Mouse (Mus musculus): ENCODE measurements around the gene Ankrd34a. TPM values are rescaled to one million over a fixed set of nuclear protein-coding genes. Genes with fewer than 3 reads are reported as not detected.

The Ankrd34a gene
- total RNA-seq, 2 experiments from 2014 or later, result 0.41 to 0.92 TPM

GRCm38 (mm10) chr3:96564633-96565032, 31.8 kb upstream of the Ankrd34a start:
- Histone ChIP-seq H3K4me3 (peak overlapping the region; percentile 91), H3K27ac (peak overlapping the region; percentile 99)
- TF ChIP-seq CTCF (IDR thresholded peaks at IDR 0.05), result no peak
- peak; percentile 37 for DNase-seq
- intact Hi-C loops (cut with DNase I), result no loop called here

- Histone ChIP-seq H3K4me3 (no peak overlapping the region), H3K27ac (peak overlapping the region; percentile 99)
- no peak for TF ChIP-seq CTCF (IDR thresholded peaks at IDR 0.05)
- DNase-seq, result no peak
- intact Hi-C loops (cut with DNase I), result no loop called here
These were observed 31.3 kb upstream of the Ankrd34a start for GRCm38 (mm10) chr3:96565105-96565504.

GRCm38 (mm10) chr3:96566661-96567450, 29.6 kb upstream of the Ankrd34a start:
- DNase-seq, result no peak
- H3K4me3 ChIP-seq, result no peak overlapping the region
- peak overlapping the region; percentile 61 for H3K27ac ChIP-seq
- intact Hi-C loops (cut with DNase I), result no loop called here
- no peak for TF ChIP-seq CTCF (IDR thresholded peaks at IDR 0.05)

- DNase-seq, result no peak
- TF ChIP-seq CTCF (IDR thresholded peaks at IDR 0.05), result no peak
- H3K27ac ChIP-seq, result peak overlapping the region; percentile 99
- intact Hi-C loops (cut with DNase I), result no loop called here
- H3K4me3 ChIP-seq, result peak overlapping the region; percentile 26; the same call in 1 of the 2 replicates
These were observed 27.8 kb upstream of the Ankrd34a start for GRCm38 (mm10) chr3:96568605-96569004.

GRCm38 (mm10) chr3:96569506-96569905, 26.9 kb upstream of the Ankrd34a start:
- intact Hi-C loops (cut with DNase I), result no loop called here
- peak overlapping the region; percentile 54 for H3K4me3 ChIP-seq
- H3K27ac ChIP-seq, result peak overlapping the region; percentile 99
- no peak for TF ChIP-seq CTCF (IDR thresholded peaks at IDR 0.05)
- DNase-seq, result peak; percentile 40

- H3K4me3 ChIP-seq, result peak overlapping the region; percentile 54
- TF ChIP-seq CTCF (IDR thresholded peaks at IDR 0.05), result no peak
- H3K27ac ChIP-seq, result peak overlapping the region; percentile 99
- no peak for DNase-seq
- intact Hi-C loops (cut with DNase I), result no loop called here
These were observed 26.4 kb upstream of the Ankrd34a start for GRCm38 (mm10) chr3:96569966-96570605.

GRCm38 (mm10) chr3:96570643-96571042, 25.8 kb upstream of the Ankrd34a start:
- intact Hi-C loops (cut with DNase I), result no loop called here
- TF ChIP-seq CTCF (IDR thresholded peaks at IDR 0.05), result no peak
- DNase-seq, result no peak
- H3K27ac ChIP-seq, result peak overlapping the region; percentile 99
- H3K4me3 ChIP-seq, result peak overlapping the region; percentile 54

- Histone ChIP-seq H3K27ac (peak overlapping the region; percentile 99), H3K4me3 (peak overlapping the region; percentile 54)
- no peak for TF ChIP-seq CTCF (IDR thresholded peaks at IDR 0.05)
- DNase-seq, result no peak
- intact Hi-C loops (cut with DNase I), result no loop called here
These were observed 25.1 kb upstream of the Ankrd34a start for GRCm38 (mm10) chr3:96571336-96571735.

GRCm38 (mm10) chr3:96571896-96572698, 24.3 kb upstream of the Ankrd34a start:
- TF ChIP-seq CTCF (IDR thresholded peaks at IDR 0.05), result no peak
- DNase-seq, result peak; percentile 58
- intact Hi-C loops (cut with DNase I), result no loop called here
- peak overlapping the region; percentile 54 for H3K4me3 ChIP-seq
- peak overlapping the region; percentile 99 for H3K27ac ChIP-seq

- H3K4me3 ChIP-seq, result peak overlapping the region; percentile 63
- DNase-seq, result peak; percentile 75
- intact Hi-C loops (cut with DNase I), result no loop called here
- peak overlapping the region; percentile 99 for H3K27ac ChIP-seq
- no peak for TF ChIP-seq CTCF (IDR thresholded peaks at IDR 0.05)
These were observed 22.6 kb upstream of the Ankrd34a start for GRCm38 (mm10) chr3:96573611-96574511.

GRCm38 (mm10) chr3:96575272-96575984, 21.0 kb upstream of the Ankrd34a start:
- DNase-seq, result peak; percentile 85

More at GRCm38 (mm10) chr3:96575272-96575984, 21.0 kb upstream of the Ankrd34a start:
- Histone ChIP-seq H3K27ac (peak overlapping the region; percentile 99), H3K4me3 (peak overlapping the region; percentile 63)
- TF ChIP-seq CTCF (IDR thresholded peaks at IDR 0.05), result no peak
- intact Hi-C loops (cut with DNase I), result no loop called here

Data from gastrocnemius, adult 2 months (tissue).